Mouse (Mus musculus) naive thymus-derived CD4-positive, alpha-beta T cell, adult 5 months (primary cell): ENCODE data around the gene Crcp. TPM values are rescaled to one million over a fixed set of nuclear protein-coding genes. Genes with fewer than 3 reads are reported as not detected.

ENCODE experiments used
- polyA plus RNA-seq: library from polyadenylated mRNA; unstranded; fragments of 100-300 nt; shearing (Covaris generic); gene quantifications from one replicate; pipeline ENCODE4 v1.2.1, GENCODE M21; 2017

Crcp gene
- 18.6 TPM for polyA plus RNA-seq

DNA sequence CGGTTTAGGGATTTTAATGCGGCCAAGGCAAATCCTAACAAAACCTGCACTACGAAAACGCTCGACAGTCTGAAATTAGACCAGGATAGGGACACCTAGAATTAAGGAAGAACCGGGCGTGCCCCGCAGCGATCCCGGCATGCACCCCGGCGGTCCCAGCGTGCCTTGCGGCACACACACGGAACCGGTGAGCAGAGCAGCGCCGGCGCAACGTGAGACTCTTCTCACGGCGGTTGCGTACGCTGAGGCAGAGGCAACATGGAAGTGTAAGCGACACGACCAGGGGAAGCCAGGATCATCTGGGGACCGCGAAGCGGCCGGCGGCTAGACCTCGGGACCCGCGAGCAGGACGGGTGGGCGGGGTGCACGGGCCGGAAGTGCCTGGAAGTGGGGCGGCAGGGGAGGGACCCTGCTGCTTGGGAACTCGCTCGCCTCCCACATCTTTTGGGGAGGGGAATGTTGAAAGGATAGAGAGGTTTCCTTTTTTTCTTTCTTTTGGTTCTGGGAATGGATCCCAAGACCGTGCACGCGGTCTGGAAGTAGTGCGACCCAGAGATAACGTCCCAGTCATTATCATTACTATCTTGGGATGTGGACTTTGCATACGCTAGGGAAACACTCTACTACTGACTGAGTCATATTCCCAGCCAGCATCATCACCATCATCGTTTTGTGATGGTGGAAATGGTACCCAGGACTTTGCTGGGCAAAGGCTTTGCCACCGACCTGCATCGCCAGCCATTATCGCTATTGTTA is at the start of gene Crcp, which contains the start of gene Asl:
Gene Crcp (plus strand): TSS at position 149 of the 756 bp plus-strand sequence.
Gene Asl (minus strand): TSS at position 106 of the 756 bp plus-strand sequence.

DNA sequence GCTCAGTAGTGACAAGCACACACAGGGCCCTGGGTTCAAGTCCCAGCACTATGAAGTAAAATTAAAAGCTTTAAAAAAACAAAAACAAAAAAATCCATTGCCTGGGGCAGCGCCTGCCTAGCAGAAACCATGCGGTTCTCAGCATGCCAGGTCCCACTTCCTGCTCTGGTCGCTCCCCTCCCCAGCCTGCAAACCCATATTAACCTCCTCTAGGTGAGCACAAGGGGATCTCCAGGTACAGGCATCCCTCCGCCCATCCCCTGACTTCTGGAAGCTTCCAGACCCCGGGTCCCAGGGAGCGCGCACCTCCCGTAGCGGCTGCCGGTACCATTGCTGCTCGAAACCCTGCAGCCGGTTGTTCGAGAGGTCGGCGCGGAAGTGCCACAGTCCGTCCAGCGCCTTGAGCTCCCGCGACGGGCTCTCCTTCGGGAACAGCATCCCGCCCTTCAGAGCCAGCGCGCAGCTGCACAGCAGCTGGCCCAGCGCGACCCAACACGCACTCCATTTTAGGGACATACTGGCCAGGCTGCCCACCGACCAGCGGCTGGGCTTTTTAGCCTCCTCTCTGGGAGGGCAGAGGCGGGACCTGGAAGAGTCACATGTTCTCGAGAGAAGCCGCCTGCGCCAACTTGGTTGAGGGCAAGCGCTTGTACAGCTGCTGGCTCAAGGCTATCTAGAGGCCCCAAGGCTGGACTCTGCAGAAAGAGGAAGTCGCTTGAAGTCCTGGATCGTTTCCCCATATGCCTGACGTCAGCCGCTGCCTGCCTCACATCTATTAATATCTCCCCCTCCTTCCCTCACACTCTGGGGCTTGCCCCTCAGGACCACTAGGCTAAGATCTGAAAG is 26.6 kb upstream of the Crcp start, which contains the start of gene Gusb:
Gene Gusb (minus strand): TSS at position 749 of the 846 bp plus-strand sequence.

DNA sequence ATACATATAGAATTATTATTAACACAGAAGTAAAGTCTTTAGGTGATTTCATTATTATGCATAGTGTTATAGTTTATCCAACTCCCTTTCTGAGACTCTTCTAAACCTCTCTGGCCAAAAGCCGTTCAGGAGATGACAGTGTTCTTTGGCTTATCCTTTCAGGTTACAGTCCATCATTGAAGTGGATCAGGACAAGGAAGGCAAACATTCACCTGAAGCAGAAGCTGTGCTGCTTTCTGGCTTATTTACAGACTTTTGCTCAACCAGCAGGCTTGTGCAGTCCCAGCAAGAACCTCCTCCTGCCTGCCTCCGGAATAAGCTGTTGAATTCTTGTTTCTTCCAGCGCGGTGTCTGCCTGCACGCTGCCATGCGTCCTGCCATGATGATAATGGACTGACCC is 43.9 kb downstream of the Crcp start, which contains the start of gene Tpst1:
Gene Tpst1 (plus strand): TSS at position 301 of the 400 bp plus-strand sequence.

Other genes starting within 250 kb of the Crcp start
- gene Psph, start 241.8 kb upstream of the Crcp start, polyA plus RNA-seq, result 26.9 TPM
- gene Sumf2, start 182.3 kb upstream of the Crcp start, polyA plus RNA-seq, result 11.7 TPM
- 425 TPM for gene Chchd2, start 141.8 kb upstream of the Crcp start, polyA plus RNA-seq
- gene Zbed5, start 133.6 kb upstream of the Crcp start, polyA plus RNA-seq, result 0.67 TPM
- 0.32 TPM for gene Phkg1, start 130.7 kb upstream of the Crcp start, polyA plus RNA-seq
- 0.25 TPM for gene Nupr1l, start 120.8 kb upstream of the Crcp start, polyA plus RNA-seq
- 17.5 TPM for gene Vkorc1l1, start 87.3 kb upstream of the Crcp start, polyA plus RNA-seq
- gene Gusb, start 26.2 kb upstream of the Crcp start, polyA plus RNA-seq, result 16.6 TPM
- gene Asl, start within 50 bp of the Crcp start, polyA plus RNA-seq, result 36.9 TPM
- gene Tpst1, start 44.0 kb downstream of the Crcp start, polyA plus RNA-seq, result 9.6 TPM
- 2.2 TPM for gene Kctd7, start 115.6 kb downstream of the Crcp start, polyA plus RNA-seq
- gene Rabgef1, start 142.5 kb downstream of the Crcp start, polyA plus RNA-seq, result 42.5 TPM
- 80.6 TPM for gene Tmem248, start 187.8 kb downstream of the Crcp start, polyA plus RNA-seq
- 123 TPM for gene Sbds, start 226.2 kb downstream of the Crcp start, polyA plus RNA-seq
- gene Tyw1, start 226.3 kb downstream of the Crcp start, polyA plus RNA-seq, result 25.3 TPM